Mouse (Mus musculus) liver, postnatal 0 days (tissue): ENCODE measurements around the gene H3f3b.

Experiments
- CTCF ChIP-seq: sonication (generic); IDR thresholded peaks from 2 replicates; pipeline ENCODE4 v1.5.1; 2016; ENCODE audit warnings: antibody characterized with exemption, low read depth
- EP300 ChIP-seq: IDR thresholded peaks from 2 replicates; pipeline ENCODE4 v1.6.1; 2016; ENCODE audit warnings: antibody characterized with exemption, low read depth, mild to moderate bottlenecking

DNA sequence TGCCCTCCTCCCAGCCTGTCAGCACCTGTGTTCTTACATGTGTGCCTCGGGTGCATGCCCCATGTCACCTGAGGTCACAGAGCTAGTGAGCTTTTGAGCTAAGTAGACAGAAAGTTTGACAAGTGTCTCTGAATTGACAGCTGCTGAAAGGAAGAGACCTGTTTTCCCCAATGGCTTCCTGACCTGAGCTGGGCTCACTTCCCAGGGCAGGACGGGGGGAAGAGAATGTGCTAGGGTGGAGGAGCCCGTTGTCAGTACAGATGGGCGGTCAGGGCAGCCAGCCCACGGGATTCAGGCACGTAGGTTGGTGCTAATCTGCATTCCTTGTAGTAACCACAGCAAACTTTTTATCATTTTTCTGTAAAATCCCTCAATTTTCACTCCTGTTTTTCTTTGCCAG is 12.8 kb upstream of the H3f3b start:
- no peak for TF ChIP-seq CTCF
- no peak for TF ChIP-seq EP300
